Mouse (Mus musculus) thymus, postnatal 10 days (tissue): ENCODE measurements around the gene Sypl.
A peak's percentile ranks its signal among the peaks of the same experiment; 100 is the strongest.

ENCODE experiments used
- DNase-seq, 2 experiments: peaks; one replicate each; pipeline ENCODE4 v3.0.0; 2021; ENCODE audit warnings: low spot score in 2 of 2

Gene Sypl

GRCm38 (mm10) chr12:33005858-33006257 lies 52.2 kb downstream of the Sypl start:
- no peak for DNase-seq

GRCm38 (mm10) chr12:33007176-33007575 lies 53.5 kb downstream of the Sypl start:
- no peak for DNase-seq

GRCm38 (mm10) chr12:33008305-33009110 lies 54.8 kb downstream of the Sypl start:
- no peak for DNase-seq

GRCm38 (mm10) chr12:33009206-33009966 lies 55.7 kb downstream of the Sypl start:
- no peak for DNase-seq

- peak; percentile 45 to 67 for DNase-seq
These were observed 56.3 kb downstream of the Sypl start for GRCm38 (mm10) chr12:33010026-33010425.

- no peak for DNase-seq
These were observed 60.5 kb downstream of the Sypl start for GRCm38 (mm10) chr12:33014050-33014796.

- DNase-seq, result no peak
These were observed 61.4 kb downstream of the Sypl start for GRCm38 (mm10) chr12:33015103-33015502.

- DNase-seq, result no peak
These were observed 63.4 kb downstream of the Sypl start for GRCm38 (mm10) chr12:33016824-33017705.

GRCm38 (mm10) chr12:33018601-33019000 lies 64.9 kb downstream of the Sypl start:
- no peak for DNase-seq

- DNase-seq, result no peak
These were observed 66.3 kb downstream of the Sypl start for GRCm38 (mm10) chr12:33020011-33020410.

- no peak for DNase-seq
These were observed 67.4 kb downstream of the Sypl start for GRCm38 (mm10) chr12:33021140-33021539.

- no peak for DNase-seq
These were observed 68.1 kb downstream of the Sypl start for GRCm38 (mm10) chr12:33021751-33022150.

GRCm38 (mm10) chr12:33024524-33024923 lies 70.8 kb downstream of the Sypl start:
- no peak for DNase-seq

GRCm38 (mm10) chr12:33027093-33027492 lies 73.4 kb downstream of the Sypl start:
- peak; percentile 39 to 82 for DNase-seq

GRCm38 (mm10) chr12:33028109-33028691 lies 74.5 kb downstream of the Sypl start:
- no peak for DNase-seq

GRCm38 (mm10) chr12:33028708-33029107 lies 75.0 kb downstream of the Sypl start:
- DNase-seq, result no peak
